Mouse (Mus musculus): ENCODE data around the gene Gm45799.
A peak's percentile ranks its signal among the peaks of the same experiment; 100 is the strongest.

Gene Gm45799

DNA sequence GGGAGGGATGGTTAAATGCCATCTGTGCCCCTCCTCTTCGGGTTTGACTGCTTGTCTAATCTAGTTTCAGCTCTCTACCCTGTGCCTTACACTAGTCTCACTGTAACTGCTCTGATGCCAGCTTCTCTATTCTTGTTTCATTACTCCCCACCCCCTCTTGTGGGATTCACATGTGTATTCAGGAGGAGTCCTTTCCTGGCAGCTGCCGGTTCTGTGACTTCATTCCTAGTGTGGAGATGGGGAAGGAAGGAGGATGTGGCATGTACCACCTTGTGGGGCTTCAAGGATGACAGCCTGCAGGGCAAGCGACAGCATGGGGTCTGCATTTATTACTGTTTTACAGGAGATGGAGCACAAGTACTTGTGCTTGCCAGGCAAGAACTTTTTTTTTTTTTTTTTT lies 1.6 kb downstream of the Gm45799 start:
- DNase-seq (ENCODE audit: low spot score) = no peak

DNA sequence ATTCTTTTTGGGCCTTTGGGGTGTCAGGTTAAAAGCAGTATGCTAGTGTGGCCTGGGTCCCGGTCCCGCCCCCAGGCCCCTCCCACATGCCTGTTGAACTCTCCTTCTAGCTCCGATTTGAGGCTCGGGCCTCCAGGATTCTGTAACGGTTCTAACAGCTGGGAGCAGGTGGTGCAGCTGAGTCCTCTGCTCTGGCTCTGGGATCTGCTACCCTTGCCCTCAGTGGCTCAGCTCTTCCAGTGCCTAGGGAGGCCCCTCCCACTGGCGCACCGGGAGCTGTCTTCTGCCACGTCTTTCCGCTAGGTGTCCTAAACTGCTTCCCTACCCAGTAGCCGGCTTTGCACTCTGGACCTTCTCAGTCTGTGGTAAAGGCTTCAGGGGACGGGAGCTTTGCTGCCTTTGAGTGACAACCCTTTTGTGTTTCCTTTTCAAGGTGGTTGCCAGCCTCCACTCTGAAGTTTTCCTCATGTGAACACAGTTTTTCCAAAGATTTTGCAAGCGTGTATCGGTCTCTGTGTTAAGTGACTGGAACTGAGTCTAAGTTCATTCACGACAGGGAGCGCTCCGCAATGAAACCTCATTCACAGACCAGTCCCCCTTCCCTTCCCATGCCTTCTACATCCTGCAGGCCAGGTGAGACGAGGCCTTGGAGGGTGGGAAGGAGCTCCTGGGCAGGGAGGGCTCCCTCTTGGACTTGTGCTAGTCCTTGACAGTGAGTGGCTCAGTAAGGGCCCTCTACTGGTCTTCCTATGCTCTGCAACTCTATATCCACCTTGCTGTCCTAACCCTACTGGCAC lies 10.5 kb downstream of the Gm45799 start, which contains the start of gene Dnhd1:
Gene Dnhd1 (plus strand): TSS at position 189 of the 797 bp plus-strand sequence.
- peak; percentile 68 for DNase-seq (ENCODE audit: low spot score)

GRCm38 (mm10) chr7:105685541-105686197 lies 45.3 kb downstream of the Gm45799 start:
- DNase-seq (ENCODE audit: low spot score) = no peak

DNA sequence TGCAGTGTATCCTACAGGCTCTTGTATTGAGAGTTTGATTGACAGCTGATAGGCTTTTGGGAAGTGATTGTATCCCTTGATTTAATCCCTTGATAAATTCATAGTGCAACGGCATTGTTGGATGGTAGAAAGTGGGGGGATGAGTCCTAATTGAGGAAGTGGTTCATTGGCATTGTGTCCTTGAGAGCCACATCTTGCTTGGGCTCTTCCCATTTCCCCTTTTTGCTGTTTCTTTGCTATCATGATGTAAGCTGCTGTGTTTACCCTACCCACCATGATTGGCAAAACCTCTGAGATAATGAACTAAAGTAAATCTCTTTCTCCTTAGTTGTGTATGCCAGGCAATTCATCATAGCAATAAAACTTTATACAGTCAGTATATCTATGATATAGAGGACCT lies 50.5 kb downstream of the Gm45799 start:
- DNase-seq (ENCODE audit: low spot score) = no peak

DNA sequence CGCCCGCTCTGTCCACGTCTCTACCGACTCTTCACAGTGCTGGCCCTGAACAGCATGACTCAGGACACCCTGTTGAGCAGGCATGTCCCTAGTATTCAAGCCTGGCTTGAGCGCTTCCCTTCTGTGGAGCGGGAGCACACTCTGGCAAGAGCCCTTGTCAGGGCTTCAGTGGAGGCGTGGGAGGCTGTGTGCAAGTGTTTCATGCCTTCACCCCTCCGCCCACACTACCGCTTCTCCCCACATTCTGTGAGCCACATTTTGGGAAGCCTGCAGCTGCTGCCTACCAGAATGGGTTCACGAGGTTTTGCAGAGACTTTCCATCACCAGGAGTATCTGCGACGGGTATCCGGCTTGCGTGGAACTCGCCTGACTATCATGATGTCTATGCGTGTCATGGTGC lies 62.8 kb downstream of the Gm45799 start:
- DNase-seq (ENCODE audit: low spot score) = no peak

DNA sequence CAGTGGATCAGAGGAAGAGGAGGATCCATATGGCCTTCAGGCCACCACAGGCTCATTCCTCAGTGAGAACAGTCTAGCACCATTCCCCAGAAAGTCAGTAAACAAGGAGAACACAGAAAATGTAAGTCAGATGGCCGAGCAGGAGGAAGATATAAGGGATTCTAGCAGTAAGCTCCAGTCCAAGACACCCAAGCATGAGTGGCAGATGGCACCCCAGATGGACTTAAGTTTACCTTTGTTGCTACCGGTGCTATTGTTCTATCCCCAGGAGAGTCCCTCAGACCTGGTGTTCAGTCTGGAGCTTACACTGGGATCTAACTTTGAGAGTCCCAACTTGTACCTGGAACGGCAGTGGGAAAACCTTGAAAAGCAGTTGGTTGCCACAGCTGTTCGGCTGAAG lies 63.5 kb downstream of the Gm45799 start:
- DNase-seq (ENCODE audit: low spot score) = no peak

DNA sequence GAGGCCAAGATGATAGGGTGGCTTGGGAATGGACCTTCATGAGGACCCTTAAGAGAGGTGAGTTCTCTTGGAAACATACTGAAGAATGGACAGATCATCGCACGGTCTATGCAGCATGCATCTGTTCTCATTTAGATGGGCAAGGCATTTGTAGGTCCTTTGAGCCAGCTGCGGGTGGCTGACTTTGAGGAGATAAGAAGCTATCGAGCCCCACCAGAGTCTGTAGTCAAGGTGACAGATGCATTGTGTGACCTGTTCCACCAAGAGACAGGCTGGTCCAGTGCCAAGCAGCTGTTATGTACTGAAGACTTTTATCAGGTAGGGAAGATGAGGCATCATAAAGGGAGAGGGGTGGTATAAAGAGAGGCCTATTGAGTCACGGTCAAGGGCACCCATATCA lies 68.4 kb downstream of the Gm45799 start:
- DNase-seq (ENCODE audit: low spot score) = no peak

- DNase-seq (ENCODE audit: low spot score) = no peak
Observed at GRCm38 (mm10) chr7:105715366-105715765, 75.0 kb downstream of the Gm45799 start.

- DNase-seq (ENCODE audit: low spot score) = no peak
Observed at GRCm38 (mm10) chr7:105721916-105722315, 81.6 kb downstream of the Gm45799 start.

GRCm38 (mm10) chr7:105726144-105726979 lies 86.0 kb downstream of the Gm45799 start:
- no peak for DNase-seq (ENCODE audit: low spot score)

DNA sequence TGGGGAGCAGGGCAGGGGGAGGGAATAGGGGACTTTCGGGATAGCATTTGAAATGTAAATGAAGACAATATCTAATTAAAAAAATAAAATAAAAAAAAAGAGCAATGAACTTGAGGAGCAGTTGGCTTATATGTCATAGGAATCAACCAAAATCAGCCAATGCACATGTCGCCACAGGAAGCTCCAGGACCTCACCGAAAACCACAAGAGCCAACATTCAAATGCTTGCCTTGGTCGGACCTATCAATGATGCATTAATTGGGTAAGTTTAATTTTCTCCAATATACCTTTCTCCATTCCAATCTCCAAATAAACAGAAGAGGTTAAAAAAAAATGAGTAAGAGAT lies 86.6 kb downstream of the Gm45799 start:
- no peak for DNase-seq (ENCODE audit: low spot score)

- DNase-seq (ENCODE audit: low spot score) = no peak
Observed at GRCm38 (mm10) chr7:105728701-105729428, 88.5 kb downstream of the Gm45799 start.

DNA sequence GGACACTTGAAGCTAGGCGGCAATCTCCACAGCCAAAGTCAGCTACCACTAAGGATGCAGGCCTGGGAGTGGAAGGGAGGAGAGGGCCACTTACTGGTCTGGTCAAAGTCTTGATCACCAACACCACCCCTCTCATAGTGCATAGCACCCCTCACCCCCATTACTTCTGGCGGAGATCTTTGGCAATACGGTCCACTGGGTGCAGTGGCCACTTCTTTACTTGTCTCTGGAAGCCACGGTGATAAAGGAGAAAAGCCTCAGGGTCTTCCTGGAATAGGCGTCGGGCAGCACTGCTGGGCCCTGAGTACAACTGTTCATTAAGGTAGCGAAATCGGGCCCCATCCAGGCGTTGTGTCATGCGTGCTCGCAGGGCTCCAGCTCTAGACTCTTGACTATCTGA lies 93.5 kb downstream of the Gm45799 start:
- no peak for DNase-seq (ENCODE audit: low spot score)
